Mouse (Mus musculus): ENCODE measurements around the gene Adgrv1. TPM values are rescaled to one million over a fixed set of nuclear protein-coding genes. Genes with fewer than 3 reads are reported as not detected.
"Not testable (repeated sequence)": the region's sequence is repeated elsewhere in the genome, so short reads cannot be mapped to it uniquely, and the experiment has no call there.

The Adgrv1 gene
- under 1 TPM; 0.24 to 0.54 (median 0.31) TPM for polyA plus RNA-seq (2017; shearing (Covaris generic))

DNA sequence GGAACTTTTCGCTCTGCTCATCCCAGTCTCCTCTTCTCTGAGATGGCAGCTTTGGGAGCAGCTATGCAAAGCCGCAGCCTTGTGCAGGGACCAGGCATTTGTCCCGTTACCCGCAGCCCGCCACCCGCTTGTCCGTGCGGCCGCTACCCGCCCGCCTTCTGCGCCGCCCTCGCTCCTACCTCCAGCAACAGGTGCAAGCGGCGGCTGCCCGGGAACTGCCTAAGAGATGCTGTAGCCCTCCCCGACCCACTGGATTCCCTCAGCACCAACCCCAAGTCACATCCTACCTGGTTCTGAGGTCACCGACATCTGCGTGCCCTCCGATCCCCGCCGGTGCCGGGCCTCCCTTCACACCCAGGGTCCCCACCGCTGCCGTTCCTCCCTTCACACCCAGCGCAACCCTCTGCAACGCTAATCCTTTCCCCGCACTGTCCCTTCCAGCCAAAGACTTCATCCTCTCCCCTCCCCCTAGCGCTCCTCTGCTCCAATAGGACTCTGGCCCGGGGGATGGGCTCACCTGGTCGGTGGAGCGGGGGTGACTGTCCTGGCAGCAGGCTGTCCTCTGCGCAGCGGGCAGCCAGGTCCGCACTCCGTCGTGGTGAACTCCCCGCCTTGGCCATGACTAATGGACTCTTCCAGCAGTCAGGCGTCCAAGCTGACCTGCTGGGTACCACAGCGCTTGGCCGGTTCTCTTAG lies at the start of gene Adgrv1:
Gene Adgrv1, minus strand, starts transcription at position 435 of the 696 bp plus-strand sequence.
- ATAC-seq: no peak

DNA sequence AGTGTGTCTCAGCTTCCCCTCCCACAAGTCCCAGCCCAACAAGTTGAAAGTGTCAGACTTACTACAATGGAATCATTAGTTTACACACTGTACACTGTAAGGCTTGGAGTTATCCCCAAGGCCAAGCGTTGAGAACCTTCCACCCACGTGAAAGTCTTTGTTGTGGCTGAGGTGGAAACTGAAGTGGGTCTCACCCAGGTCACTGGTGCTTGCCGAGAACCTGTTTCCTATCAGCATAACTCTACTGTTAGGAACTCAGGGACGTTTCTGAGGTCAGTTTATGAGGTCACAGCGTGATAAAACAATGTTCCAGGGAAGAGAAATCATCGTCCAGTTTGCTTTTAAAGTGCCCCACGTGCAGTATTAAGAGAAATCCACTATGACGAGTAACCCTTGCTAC lies 42.4 kb upstream of the Adgrv1 start:
- ATAC-seq: peak; percentile 41

DNA sequence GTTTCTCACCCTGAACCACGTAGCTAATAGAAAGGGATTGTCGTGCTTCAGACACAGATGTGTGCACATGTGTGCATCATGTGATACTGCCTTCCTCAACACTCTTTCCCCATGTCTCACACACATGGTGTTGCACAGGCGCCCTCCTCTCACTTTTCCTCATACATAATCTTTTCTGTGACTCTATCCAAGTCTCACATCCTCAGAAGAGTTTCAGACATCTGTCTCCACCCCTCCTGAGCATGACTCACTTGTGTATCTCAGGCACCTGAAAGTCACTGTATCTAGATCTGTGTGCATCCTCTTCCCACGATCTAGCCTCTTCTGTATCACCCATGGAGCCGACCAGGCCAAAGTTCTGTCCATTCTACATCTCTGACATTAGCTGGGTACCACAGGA lies 34.8 kb upstream of the Adgrv1 start:
- no peak for ATAC-seq

DNA sequence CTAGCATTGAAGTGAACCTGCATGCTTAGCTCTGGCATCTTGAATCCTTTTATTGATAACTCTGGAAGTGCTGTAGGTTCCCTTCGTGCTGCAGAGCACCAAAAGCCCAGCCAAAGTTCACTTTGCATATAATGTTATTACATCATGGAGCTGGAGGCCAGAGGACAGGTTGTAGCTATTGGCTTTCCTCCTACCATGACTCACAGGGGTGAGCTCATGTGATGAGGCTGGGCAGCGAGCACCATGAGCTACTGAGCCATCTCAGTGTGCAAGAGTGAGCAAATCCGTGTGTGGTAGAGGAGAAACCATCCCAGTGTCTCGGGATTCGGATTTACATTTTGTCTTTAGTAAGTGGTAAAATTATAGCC lies 31.4 kb upstream of the Adgrv1 start:
- no peak for ATAC-seq

DNA sequence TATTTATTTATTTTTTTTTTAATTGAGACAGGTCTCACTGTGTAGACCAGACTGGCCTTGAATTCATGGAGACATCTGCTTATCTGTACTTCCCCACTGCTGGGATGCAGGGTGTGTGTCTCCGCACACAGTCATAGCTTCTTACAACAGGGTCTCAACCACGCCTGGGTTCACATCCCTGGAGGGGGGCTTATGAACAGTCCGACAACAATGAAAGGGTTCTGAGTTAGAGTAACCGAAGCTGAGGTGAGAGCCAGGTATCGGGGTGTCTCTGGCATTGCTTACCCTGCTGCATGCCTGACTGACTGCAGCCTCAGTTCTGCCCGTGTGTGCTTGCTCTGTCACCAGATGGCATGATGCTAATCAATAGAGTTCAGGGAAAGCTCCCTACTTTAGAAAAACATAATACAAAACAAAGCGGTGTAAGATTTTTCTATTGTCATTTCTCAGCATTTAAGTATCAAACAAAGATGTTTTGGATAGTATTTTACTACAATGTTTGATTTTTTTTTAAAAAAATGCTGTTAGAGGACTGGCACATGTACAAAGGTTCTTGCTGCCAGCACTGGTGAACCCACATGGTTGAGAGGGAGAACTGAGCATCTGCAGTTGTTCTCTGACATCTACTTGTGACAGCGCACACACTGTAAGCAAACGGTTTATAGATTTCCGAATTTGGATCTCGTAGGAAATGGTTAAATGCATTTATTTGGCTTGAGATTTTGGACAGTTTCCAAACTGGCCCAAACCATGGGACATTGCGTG lies 30.8 kb upstream of the Adgrv1 start:
- no peak for ATAC-seq

DNA sequence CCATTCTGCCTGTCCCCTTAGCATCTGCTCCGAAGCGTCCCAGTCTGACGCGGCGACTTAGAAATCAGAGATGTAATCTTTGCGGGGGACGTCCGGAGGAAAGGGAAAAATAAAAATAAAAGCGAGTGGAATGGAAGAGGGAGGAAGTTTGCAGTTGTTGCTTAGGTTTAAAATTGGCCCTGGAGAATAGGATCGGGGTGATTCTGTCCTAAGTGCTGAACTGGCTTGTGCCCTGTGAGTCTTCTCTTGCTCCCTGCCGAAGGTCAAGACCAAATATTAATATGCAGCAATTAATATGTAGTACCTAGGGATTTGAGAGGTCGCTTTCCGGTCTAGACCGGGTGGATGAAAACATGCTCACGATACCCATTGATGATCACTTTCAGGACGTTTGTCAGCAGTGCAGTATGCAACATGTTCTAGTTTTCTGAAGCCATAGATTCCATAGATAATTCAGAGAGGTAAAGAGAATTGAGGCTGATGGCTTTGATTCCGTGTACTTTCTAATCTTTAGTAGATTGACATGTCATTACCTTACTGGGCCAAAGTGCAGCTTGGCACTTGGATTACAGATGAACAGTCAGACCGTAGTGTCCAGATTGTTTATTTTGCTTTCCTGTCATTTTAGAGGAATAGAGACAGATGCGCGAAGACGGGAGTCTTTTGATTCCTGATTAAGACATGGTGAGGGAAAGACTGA lies 25.2 kb upstream of the Adgrv1 start:
- peak; percentile 8 for ATAC-seq

DNA sequence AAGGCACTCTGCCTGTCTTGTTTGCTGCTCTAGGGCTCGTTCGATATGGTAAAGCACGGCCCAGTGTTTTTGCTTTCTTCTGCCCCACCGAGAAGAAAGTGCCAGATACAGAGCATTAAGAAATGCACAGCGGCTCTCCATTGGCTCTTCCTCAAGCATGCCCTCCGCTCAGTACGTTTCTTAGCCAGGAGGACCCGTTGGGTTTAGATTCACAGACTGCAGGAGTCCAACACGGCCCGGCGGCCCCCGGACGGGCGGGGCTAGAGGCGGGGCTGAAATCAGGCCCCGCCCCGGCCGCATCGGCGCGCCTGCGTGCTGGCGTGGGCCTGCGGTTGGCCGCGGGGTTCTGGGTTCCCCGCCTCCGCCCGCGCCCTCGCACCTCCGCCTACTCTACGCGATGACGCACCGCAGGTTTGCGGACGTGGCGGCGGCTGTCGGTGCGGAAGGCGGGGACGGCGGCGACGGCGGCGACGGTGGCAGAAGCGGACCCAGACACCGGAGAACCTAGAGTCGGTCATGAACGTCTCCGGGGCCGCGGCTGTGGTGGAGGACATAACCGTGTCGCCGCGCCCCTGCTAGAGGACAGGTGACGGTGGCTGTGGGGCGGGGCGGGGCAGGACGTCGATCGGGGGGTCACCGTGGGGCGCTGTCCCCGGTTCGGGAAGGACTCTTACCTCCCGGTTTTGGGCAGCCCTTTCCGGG lies 24.5 kb upstream of the Adgrv1 start, which contains the start of gene Lysmd3:
Gene Lysmd3, plus strand, starts transcription at position 313 of the 702 bp plus-strand sequence.
- ATAC-seq: peak; percentile 90

DNA sequence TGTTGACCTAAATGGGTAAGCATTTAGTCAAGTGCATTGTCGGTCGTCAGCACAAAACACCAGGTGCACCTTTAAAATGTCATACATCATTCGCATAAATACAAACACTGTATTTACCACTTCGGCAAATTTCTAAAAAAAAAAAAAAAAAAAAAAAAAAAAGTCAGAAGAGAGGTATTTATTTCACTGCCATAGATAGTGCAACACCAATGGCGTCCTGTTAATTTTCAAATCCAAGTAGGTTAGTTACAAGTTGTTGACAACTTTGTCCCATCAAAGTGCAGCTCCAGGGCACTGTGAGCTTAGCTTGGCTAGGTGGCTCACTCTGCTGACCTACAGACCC lies 24.0 kb upstream of the Adgrv1 start:
- peak; percentile 10 for ATAC-seq

DNA sequence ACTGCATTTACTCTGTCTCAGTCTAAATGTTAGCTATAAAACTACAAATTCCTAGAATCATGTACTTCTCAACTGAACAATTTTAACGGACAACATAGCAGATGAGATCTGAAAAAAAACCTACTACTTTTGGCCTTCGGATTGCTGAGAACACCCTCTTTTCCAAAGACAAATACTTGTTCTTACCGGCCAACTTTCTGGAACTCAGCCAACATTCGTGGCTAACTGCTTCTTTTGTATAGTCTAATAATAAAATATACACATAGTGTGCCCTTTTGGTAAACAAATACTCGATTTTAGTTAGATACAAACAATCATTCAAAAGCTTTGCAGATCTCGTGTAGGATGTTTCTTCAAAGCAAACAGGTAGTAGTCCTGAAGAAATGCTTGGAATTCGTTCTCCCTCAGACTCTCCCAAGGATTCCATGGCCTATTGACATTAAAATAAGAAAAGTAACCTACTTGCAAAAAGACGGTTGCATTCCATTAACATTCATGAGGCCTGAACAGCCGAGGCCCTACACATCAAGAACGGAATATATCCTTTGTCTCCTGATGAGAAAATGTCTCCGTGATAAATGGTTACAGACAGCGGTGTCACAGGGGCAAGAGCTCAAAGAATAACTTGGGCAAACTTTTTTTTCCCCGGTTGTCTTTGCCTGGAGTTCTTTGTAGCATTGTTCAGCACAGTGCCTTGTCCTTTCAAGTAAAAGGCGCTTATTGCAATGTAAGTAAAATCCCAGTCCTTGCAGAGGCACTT lies 23.3 kb upstream of the Adgrv1 start:
- no peak for ATAC-seq

DNA sequence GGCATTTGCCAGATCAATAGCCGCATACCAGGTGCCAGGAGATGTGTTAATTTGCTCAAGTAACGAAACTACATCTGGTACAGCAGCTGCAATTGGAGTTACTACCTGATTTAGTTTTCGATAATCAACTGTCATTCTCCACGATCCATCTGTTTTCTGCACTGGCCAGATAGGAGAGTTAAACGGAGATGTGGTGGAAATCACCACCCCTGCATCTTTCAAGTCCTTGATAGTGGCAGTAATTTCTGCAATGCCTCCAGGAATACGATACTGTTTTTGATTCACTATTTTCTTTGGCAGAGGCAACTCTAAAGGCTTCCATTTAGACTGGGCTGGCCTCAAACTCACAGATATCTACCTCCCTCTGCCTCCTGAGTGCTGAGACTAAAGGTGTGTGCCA lies 17.4 kb upstream of the Adgrv1 start:
- not testable (repeated sequence) for ATAC-seq

DNA sequence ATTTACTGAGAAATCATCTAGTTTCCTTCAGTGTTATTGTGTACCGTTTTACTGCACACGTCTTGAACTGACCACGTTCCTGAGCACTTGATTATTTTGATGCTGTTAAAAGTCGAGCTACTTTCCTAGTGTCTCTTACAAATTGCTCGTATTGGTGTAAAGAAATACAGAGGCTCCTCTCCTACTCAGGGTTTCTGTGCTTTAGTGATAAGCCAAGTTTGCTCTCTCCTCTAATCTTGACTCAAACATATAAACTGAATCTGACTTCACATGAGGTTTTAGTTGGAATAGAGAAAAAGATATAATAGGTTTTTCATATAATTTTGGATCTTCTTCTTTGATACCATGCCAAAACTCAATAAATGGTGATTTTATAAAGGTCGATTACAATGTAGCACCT lies 13.4 kb upstream of the Adgrv1 start:
- no peak for ATAC-seq

DNA sequence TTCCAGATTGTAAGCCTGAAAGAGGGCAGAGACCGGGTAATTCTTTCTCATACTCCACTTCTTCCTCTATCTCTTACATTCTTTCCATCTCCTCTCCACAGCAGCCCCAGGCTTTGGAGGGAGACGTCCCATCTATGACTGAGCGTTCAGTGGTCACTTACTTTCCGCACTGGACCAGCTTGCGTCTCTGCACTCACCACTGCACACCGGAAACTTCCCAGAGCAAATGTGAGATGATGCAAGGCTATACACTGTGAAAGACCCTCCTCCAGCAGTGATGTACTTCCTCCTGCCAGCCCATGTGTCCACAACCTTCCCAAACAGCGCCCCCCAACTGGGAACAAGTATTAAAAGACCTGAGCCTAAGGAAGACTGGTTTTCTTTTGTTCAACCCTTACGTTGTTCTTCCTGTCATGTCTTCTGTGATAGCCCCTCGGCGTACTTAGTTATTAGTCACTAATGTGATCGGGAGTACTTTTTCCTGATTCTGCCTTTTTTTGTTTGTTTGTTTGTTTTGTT lies 11.2 kb upstream of the Adgrv1 start:
- ATAC-seq: no peak

DNA sequence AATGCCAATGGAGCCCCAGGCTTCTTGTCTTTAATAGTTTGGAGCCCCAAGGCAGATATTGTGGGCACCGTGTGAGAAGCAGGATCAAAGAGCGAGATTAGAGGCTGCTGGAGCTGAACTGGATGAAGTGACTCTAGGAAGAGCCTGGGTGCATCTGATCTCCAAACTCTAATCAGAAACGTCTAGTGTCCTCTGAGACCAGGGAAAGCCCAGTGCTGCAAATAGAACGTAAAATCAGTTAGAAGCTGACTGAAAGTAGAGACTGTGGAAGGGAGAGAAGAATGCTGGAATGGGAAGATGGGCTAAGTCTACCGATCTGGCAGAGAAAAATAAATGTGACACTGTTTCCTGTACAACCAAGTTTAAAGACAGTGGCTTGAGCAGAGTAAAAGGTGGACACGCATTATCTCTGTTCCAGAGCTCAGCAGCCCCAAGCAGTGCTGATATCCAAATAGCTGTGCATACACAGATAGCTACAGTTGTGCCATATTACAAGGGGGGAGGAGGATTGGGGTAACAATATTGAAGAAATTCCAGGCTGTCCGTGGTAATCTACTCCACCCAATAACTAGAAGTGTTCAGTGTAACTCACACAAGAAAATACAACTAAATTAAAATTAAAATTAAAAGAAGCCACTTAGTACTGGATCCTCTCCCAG lies 9.7 kb upstream of the Adgrv1 start:
- no peak for ATAC-seq

DNA sequence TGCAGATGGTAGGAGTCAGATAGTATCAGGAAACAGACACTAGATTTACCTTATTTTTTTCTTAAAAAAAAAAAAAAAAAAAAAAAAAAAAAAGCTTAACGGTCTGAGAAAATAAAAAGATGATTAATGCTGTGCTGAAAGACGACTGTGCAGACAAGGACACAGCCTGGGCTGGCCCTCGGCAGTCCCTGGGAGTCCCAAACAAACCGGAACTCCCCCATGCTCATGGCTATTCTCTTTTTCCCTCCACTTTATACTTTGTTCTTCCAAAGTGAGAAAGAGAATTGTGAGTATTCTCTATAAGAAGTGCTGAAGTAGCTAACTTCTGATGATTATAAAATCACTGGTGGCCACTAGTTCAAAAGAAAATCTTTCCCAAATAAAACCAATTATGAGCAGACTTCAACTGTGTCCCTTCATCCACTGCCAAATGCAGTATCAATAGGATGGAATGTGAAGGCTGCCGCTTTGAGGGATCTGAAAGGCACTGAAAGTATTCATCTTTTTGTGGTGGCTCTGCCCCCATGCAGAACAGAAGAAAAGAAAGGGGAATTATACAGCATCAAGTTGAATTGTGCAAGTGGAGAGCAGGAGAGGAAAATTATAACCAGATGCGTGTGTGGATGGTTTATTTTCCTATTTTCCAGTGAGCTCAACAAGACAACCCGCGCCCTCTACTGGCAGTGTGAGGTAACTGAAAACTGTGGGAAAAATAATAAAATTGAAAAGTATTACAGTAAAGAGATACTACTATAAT lies 8.5 kb upstream of the Adgrv1 start:
- ATAC-seq: peak; percentile 71

DNA sequence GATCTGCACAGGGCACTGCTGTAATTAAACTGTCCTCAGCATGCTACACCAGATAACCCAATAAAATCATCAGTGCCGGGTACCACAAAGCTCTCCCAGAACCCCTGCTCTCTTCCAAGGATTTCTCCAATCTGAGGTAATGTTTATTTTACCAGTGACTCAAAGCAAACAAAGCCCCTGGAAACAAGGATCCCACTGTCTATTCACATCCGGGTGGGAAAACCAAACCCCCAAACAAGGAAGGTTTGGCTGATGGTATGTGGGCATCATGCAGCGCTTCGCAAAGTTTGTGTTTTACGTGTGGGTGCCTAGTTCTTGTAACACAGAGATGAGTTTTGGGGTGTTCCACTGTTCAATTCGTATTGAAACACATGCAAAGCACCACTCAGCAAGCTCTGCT lies 7.9 kb upstream of the Adgrv1 start:
- no peak for ATAC-seq

DNA sequence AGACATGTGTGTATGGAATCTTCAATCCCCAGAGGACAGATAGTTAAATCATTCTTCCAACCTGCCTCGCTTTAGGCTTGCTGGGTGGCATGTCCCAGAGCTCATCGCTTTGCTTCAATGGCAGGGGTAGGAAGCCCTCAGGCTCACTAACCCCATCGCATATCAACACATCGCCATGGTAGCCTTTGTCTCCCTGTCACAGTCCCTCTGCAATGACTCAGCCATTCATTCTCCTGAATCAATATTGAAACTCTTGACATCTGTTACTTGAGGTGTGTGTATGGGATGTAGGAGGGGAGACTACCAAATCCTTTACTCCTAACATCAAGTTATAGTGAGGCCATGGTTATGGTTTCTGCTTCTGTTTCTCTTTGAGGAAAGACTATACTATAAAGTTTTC lies 6.7 kb upstream of the Adgrv1 start:
- no peak for ATAC-seq

DNA sequence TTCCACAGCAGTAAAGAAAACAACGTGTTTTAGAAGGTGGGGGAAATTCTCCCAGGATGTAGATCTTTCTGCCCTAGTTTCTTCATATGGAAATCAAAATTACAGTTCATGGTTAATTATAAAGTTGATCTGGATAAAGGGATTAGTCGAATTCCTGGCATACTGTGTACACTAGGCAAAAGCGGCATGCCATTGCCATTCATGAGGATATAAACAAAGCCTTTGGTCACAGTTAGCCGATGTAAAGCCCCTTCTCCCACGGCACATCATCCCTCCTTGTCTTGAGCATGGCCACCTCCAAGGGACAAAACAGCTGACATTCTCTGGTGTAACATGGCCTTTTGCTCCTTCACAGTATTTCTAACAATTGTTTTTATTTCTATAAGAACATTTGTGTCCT lies 2.4 kb downstream of the Adgrv1 start:
- ATAC-seq: no peak

DNA sequence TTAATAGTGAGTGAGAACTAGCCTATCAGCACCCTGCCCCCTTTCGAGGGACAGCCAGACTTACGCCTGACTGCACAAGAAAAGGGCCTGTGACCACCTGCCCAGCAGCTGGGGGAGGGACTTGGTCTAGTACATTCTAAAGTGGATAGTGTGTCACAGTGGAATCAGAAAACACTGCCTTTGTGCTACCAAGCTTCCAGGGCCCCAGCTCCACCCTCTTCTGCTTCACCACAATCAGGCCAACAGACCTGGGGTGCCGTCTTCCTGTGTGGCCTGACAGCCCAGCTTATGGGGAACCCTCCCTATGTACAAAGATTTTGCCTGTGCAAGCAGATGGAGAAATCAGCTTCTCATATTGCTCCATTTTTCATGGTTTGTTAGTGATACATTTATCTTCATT lies 3.6 kb downstream of the Adgrv1 start:
- ATAC-seq: no peak

DNA sequence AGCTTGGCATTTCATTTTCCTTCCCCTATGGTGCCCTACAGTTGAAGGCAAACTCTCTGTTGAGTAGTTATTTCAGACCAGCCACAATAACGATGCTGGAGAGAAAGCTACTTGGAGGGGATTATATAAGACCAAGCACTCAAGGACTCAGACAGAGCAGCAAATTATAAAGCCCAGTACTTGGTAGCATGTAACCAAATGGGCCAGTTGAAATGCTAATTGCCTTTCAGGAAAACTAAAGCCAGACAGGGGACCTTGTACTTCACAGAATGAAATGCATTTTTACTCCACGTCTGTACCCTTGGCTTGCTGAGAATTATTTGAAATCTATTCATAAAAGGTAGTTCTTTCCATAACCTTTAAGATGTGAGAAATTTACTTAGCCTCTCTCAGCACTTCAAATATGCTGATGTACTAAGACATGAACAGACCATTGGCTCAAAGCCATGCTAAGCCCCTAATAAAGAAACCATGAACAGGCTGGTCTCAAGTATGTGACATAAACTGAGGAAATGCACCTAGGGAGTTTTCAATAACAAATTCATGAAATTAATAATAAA lies 4.2 kb downstream of the Adgrv1 start:
- no peak for ATAC-seq

DNA sequence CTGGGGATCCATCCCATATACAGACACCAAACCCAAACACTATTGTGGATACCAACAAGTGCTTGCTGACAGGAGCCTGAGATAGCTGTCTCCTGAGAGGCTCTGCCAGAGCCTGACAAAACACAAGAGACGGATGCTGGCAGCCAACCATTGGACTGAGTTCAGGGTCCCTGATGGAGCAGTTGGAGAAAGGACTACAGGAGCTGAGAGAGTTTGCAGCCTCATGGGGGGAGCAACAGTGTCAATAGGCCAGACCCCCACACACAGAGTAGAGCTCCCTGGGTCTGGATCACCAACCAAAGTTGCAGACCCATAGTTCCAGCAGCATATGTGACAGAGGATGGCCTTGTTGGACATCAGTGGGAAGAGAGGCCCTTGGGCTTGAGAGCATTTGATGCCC lies 5.1 kb downstream of the Adgrv1 start:
- not testable (repeated sequence) for ATAC-seq
